Mouse (Mus musculus) testis, adult 2 months (tissue): ENCODE results near the gene Cdk2ap2.

Source experiments
- CTCF ChIP-seq: fragments of 200-500 bp; IDR thresholded peaks from 2 replicates; pipeline ENCODE4 v1.5.1; 2012; ENCODE audit warnings: low read depth, mild to moderate bottlenecking, inconsistent platforms, low read length, moderate library complexity; ENCODE audit not compliant: control insufficient read depth, insufficient read depth, insufficient replicate concordance
- POLR2A ChIP-seq: fragments of 200-500 bp; IDR thresholded peaks from 2 replicates; pipeline ENCODE4 v1.6.1; 2012; ENCODE audit warnings: low read depth, mild to moderate bottlenecking, inconsistent platforms, low read length, moderate library complexity; ENCODE audit not compliant: control insufficient read depth

- TF ChIP-seq CTCF, result peak; percentile 8; the same call in 1 of the 2 replicates
- TF ChIP-seq POLR2A, result no peak
Measured at GRCm38 (mm10) chr19:4084984-4085383, 12.0 kb upstream of the Cdk2ap2 start.
